Comparison of ENCODE assay signal across 8 mouse cellular contexts in the genomic region with DNA sequence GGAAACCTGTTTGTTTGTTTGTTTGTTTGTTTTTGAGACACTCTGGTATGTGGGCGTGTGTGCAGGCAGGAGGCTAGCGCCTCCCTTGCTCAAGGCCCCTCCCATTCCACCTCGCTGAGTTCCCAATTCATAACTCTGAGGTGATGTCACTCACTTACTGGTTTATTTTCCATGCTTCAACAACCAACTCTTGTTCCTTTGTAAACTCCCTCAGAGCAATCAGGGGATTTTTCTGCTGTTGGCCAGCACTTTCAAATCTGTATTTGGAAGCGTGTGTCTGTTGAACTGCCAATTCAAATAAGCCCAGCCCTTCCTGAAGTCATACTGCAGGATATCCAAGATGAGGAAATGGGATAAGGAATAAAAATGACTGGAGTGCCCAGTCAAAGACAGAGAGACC. TPM values are rescaled to one million over a fixed set of nuclear protein-coding genes. Genes with fewer than 3 reads are reported as not detected.
DNase-seq lines count a peak whose midpoint lies in the region; ATAC-seq and TF ChIP-seq lines count a peak whose summit lies in the region.

No protein-coding gene starts in this region.

- peak; percentile 75 for DNase-seq in 3134 (ENCODE audit: extremely low read depth, insufficient read length, low spot score)
- DNase-seq in Muller cell, postnatal 12 days (ENCODE audit: inconsistent ontology term): peak; percentile 89
- peak; percentile 18 for DNase-seq in limb, embryonic 14.5 days (ENCODE audit: low spot score)
- DNase-seq in testis, postnatal 10 days (ENCODE audit: low spot score): no peak
- DNase-seq in left cerebral cortex, postnatal 4 days: no peak
- no peak for DNase-seq in kidney, adult 11 months

- H3K4me2 ChIP-seq in forebrain, embryonic 16.5 days (ENCODE audit: low read length): peak overlapping the region; percentile 70
- peak overlapping the region; percentile 83 for H3K4me2 ChIP-seq in limb, embryonic 14.5 days (replicated peaks; ENCODE audit: low read depth, low read length, severe bottlenecking)
- peak overlapping the region; percentile 91 for H3K4me2 ChIP-seq in neural tube, embryonic 12.5 days (replicated peaks)

- intact Hi-C loops in left cerebral cortex, postnatal 4 days (cut with DNase I): loop anchor here (5.0 to 10.0 kb wide), 2 partner anchors 52 to 110 kb away; a partner anchor contains a TSS

- no peaks in the 10 kb centered on the region for H3K9me3 ChIP-seq in forebrain, embryonic 16.5 days (ENCODE audit: control insufficient read depth, low read length)
- H3K9me3 ChIP-seq in limb, embryonic 14.5 days (ENCODE audit: control insufficient read depth, low read length): no peaks in the 10 kb centered on the region
- no peaks in the 10 kb centered on the region for H3K9me3 ChIP-seq in neural tube, embryonic 12.5 days

- WGBS in forebrain, embryonic 16.5 days: 2% methylated on average over 4 of the region's 4 CpGs
- WGBS in limb, embryonic 14.5 days: 11% methylated on average over 4 of the region's 4 CpGs
- 18% methylated on average over 4 of the region's 4 CpGs for WGBS in neural tube, embryonic 12.5 days

- peak; percentile 16; the same call in 1 of the 2 replicates for ATAC-seq in forebrain, embryonic 16.5 days
- ATAC-seq in limb, embryonic 14.5 days (ENCODE audit: low FRiP score, low read depth): no peak
- ATAC-seq in neural tube, embryonic 12.5 days (ENCODE audit: low FRiP score, low read depth): no peak

- H3K4me3 ChIP-seq in forebrain, embryonic 16.5 days (replicated peaks; ENCODE audit: low read length): peak overlapping the region; percentile 51
- peak overlapping the region; percentile 59 for H3K4me3 ChIP-seq in limb, embryonic 14.5 days (replicated peaks; ENCODE audit: low read length)
- H3K4me3 ChIP-seq in neural tube, embryonic 12.5 days: peak overlapping the region; percentile 63

- H3K27ac ChIP-seq in forebrain, embryonic 16.5 days (ENCODE audit: low read length): no peak overlapping the region
- H3K27ac ChIP-seq in limb, embryonic 14.5 days (replicated peaks; ENCODE audit: low read depth, low read length): no peak overlapping the region
- no peak overlapping the region for H3K27ac ChIP-seq in neural tube, embryonic 12.5 days

- H3K27me3 ChIP-seq in forebrain, embryonic 16.5 days (replicated peaks; ENCODE audit: control insufficient read depth, insufficient read depth, low read length): no peaks in the 10 kb centered on the region
- no peaks in the 10 kb centered on the region for H3K27me3 ChIP-seq in limb, embryonic 14.5 days (ENCODE audit: control insufficient read depth, insufficient read depth, low read length)
- no peaks in the 10 kb centered on the region for H3K27me3 ChIP-seq in neural tube, embryonic 12.5 days (replicated peaks)

- no peaks in the 10 kb centered on the region for H3K36me3 ChIP-seq in forebrain, embryonic 16.5 days (ENCODE audit: control insufficient read depth, insufficient read depth)
- H3K36me3 ChIP-seq in limb, embryonic 14.5 days (ENCODE audit: control insufficient read depth, insufficient read depth, low read length): peaks cover 14% of the 10 kb centered on the region
- peaks cover 5% of the 10 kb centered on the region for H3K36me3 ChIP-seq in neural tube, embryonic 12.5 days

- peaks cover 11% of the 10 kb centered on the region for H3K4me1 ChIP-seq in forebrain, embryonic 16.5 days (replicated peaks; ENCODE audit: control insufficient read depth, insufficient read depth, low read length)
- H3K4me1 ChIP-seq in limb, embryonic 14.5 days (ENCODE audit: control insufficient read depth, insufficient read depth, low read length): peaks cover 14% of the 10 kb centered on the region; the same call in 1 of the 2 replicates
- peaks cover 13% of the 10 kb centered on the region for H3K4me1 ChIP-seq in neural tube, embryonic 12.5 days

- TF ChIP-seq POLR2A in limb, embryonic 14.5 days (IDR thresholded peaks at IDR 0.05; ENCODE audit: borderline replicate concordance, extremely low read depth, insufficient read depth, insufficient read length): no peak

- H3K9ac ChIP-seq in forebrain, embryonic 16.5 days (replicated peaks; ENCODE audit: low read depth, low read length): no peak overlapping the region; the same call in 1 of the 2 replicates
- H3K9ac ChIP-seq in limb, embryonic 14.5 days (ENCODE audit: low read depth, low read length, severe bottlenecking): 0 out of 2 replicates have a peak overlapping the region, but pooled peaks have one; percentile 59
- H3K9ac ChIP-seq in neural tube, embryonic 12.5 days: peak overlapping the region; percentile 55; the same call in 1 of the 2 replicates

RNA-seq across cellular contexts. Expression of a gene that starts 0.9 kb away (rescaled TPM):
- 7.5 and 7.8 TPM in 2 replicates for polyA plus RNA-seq in forebrain, embryonic 16.5 days (2015; fragmentation: Nextera tagmentation; extraction: Ambion mirVana)
- 38.8 and 50.5 TPM in 2 replicates for polyA plus RNA-seq in limb, embryonic 14.5 days (2012; rRNA removed)
- 20.0 and 21.0 TPM in 2 replicates for polyA plus RNA-seq in limb, embryonic 14.5 days (2014; fragmentation: Nextera tagmentation; extraction: Ambion mirVana)
- 14.1 and 14.3 TPM in 2 replicates for polyA plus RNA-seq in neural tube, embryonic 12.5 days (2016; fragmentation: Nextera tagmentation; extraction: Ambion mirVana)
- total RNA-seq in left cerebral cortex, postnatal 4 days (2021): 1 to 10 TPM; 3.5 to 3.9 TPM

RNA-seq across cellular contexts. Expression of a gene that starts 4.6 kb away (rescaled TPM):
- polyA plus RNA-seq in forebrain, embryonic 16.5 days (2015; fragmentation: Nextera tagmentation; extraction: Ambion mirVana): not detected in 2 replicates
- 0.03 TPM in 1 of 2 replicates, not detected in the other for polyA plus RNA-seq in limb, embryonic 14.5 days (2012; rRNA removed)
- not detected in 2 replicates for polyA plus RNA-seq in limb, embryonic 14.5 days (2014; fragmentation: Nextera tagmentation; extraction: Ambion mirVana)
- not detected in 2 replicates for polyA plus RNA-seq in neural tube, embryonic 12.5 days (2016; fragmentation: Nextera tagmentation; extraction: Ambion mirVana)
- not detected for total RNA-seq in left cerebral cortex, postnatal 4 days (2021)

RNA-seq across cellular contexts. Expression of a gene that starts 24.4 kb away (rescaled TPM):
- polyA plus RNA-seq in forebrain, embryonic 16.5 days (2015; fragmentation: Nextera tagmentation; extraction: Ambion mirVana): 164 and 168 TPM in 2 replicates
- 101 and 123 TPM in 2 replicates for polyA plus RNA-seq in limb, embryonic 14.5 days (2012; rRNA removed)
- 203 and 215 TPM in 2 replicates for polyA plus RNA-seq in limb, embryonic 14.5 days (2014; fragmentation: Nextera tagmentation; extraction: Ambion mirVana)
- 129 and 141 TPM in 2 replicates for polyA plus RNA-seq in neural tube, embryonic 12.5 days (2016; fragmentation: Nextera tagmentation; extraction: Ambion mirVana)
- 10 to 100 TPM; 59.0 to 66.1 TPM for total RNA-seq in left cerebral cortex, postnatal 4 days (2021)

RNA-seq across cellular contexts. Expression of a gene that starts 39.8 kb away (rescaled TPM):
- polyA plus RNA-seq in forebrain, embryonic 16.5 days (2015; fragmentation: Nextera tagmentation; extraction: Ambion mirVana): 32.5 and 36.3 TPM in 2 replicates
- polyA plus RNA-seq in limb, embryonic 14.5 days (2012; rRNA removed): 8.3 and 16.2 TPM in 2 replicates
- polyA plus RNA-seq in limb, embryonic 14.5 days (2014; fragmentation: Nextera tagmentation; extraction: Ambion mirVana): 29.7 and 30.2 TPM in 2 replicates
- polyA plus RNA-seq in neural tube, embryonic 12.5 days (2016; fragmentation: Nextera tagmentation; extraction: Ambion mirVana): 28.9 and 29.1 TPM in 2 replicates
- 10 to 100 TPM; 26.5 to 30.6 TPM for total RNA-seq in left cerebral cortex, postnatal 4 days (2021)

RNA-seq across cellular contexts. Expression of a gene that starts 55.3 kb away (rescaled TPM):
- polyA plus RNA-seq in forebrain, embryonic 16.5 days (2015; fragmentation: Nextera tagmentation; extraction: Ambion mirVana): 0.25 and 0.35 TPM in 2 replicates
- 0.29 and 0.63 TPM in 2 replicates for polyA plus RNA-seq in limb, embryonic 14.5 days (2012; rRNA removed)
- polyA plus RNA-seq in limb, embryonic 14.5 days (2014; fragmentation: Nextera tagmentation; extraction: Ambion mirVana): 0.15 and 0.22 TPM in 2 replicates
- polyA plus RNA-seq in neural tube, embryonic 12.5 days (2016; fragmentation: Nextera tagmentation; extraction: Ambion mirVana): 0.24 and 0.60 TPM in 2 replicates
- total RNA-seq in left cerebral cortex, postnatal 4 days (2021): under 1 TPM; 0.40 to 0.46 TPM

Comparison
In these comparisons a context has a peak if more than half of its experiments do, and no peak if none do; other contexts are left out.
1. DNase-seq: peak in 3134 (single experiment), Muller cell, postnatal 12 days (single experiment) and limb, embryonic 14.5 days (single experiment); none in testis, postnatal 10 days (single experiment), left cerebral cortex, postnatal 4 days (single experiment) and kidney, adult 11 months (single experiment).
2. Peak in every context shown above with its lines, with median percentiles within 50 percentile points of each other: H3K4me2 ChIP-seq and H3K4me3 ChIP-seq.